Mouse (Mus musculus): ENCODE data around the gene Gm20388. TPM values are rescaled to one million over a fixed set of nuclear protein-coding genes. Genes with fewer than 3 reads are reported as not detected.
"Not testable (repeated sequence)": the region's sequence is repeated elsewhere in the genome, so short reads cannot be mapped to it uniquely, and the experiment has no call there.

Gm20388 gene
- polyA plus RNA-seq, 1 experiment from 2014 or later: not detected

GRCm38 (mm10) chr8:123807024-123807431 is 3896.4 kb downstream of the Gm20388 start:
- Histone ChIP-seq H3K36me3 (no peaks in the 10 kb centered on the region), H3K4me1 (peaks cover 27% of the 10 kb centered on the region), H3K4me2 (peak overlapping the region; percentile 91), H3K4me3 (peak overlapping the region; percentile 84), H3K9me3 (no peaks in the 10 kb centered on the region), H3K27ac (replicated peaks) (peak overlapping the region; percentile 71), H3K9ac (peak overlapping the region; percentile 96), H3K27me3 (replicated peaks) (no peaks in the 10 kb centered on the region)
- 5% methylated on average over 14 of the region's 14 CpGs for WGBS
- no peak for ATAC-seq (ENCODE audit: extremely low read depth, insufficient number of reproducible peaks, low FRiP score, low TSS enrichment)

- no peak for ATAC-seq (ENCODE audit: extremely low read depth, insufficient number of reproducible peaks, low FRiP score, low TSS enrichment)
- no peaks in the 10 kb centered on the region for H3K27me3 ChIP-seq (replicated peaks)
- peak overlapping the region; percentile 96 for H3K9ac ChIP-seq
- H3K4me3 ChIP-seq: peak overlapping the region; percentile 84; the same call in 1 of the 2 replicates
- WGBS: 70% methylated on average over 6 of the region's 6 CpGs
- peak overlapping the region; percentile 91 for H3K4me2 ChIP-seq
- H3K27ac ChIP-seq (replicated peaks): no peak overlapping the region
- H3K4me1 ChIP-seq: peaks cover 28% of the 10 kb centered on the region
- H3K36me3 ChIP-seq: no peaks in the 10 kb centered on the region
- H3K9me3 ChIP-seq: no peaks in the 10 kb centered on the region
Measured at GRCm38 (mm10) chr8:123807852-123808573, 3897.4 kb downstream of the Gm20388 start.

GRCm38 (mm10) chr8:123808671-123809070 is 3898.0 kb downstream of the Gm20388 start:
- 74% methylated on average over 7 of the region's 7 CpGs for WGBS
- no peaks in the 10 kb centered on the region for H3K36me3 ChIP-seq
- H3K27ac ChIP-seq (replicated peaks): no peak overlapping the region
- no peaks in the 10 kb centered on the region for H3K27me3 ChIP-seq (replicated peaks)
- peaks cover 34% of the 10 kb centered on the region for H3K4me1 ChIP-seq
- ATAC-seq (ENCODE audit: extremely low read depth, insufficient number of reproducible peaks, low FRiP score, low TSS enrichment): no peak
- H3K9ac ChIP-seq: no peak overlapping the region
- H3K4me2 ChIP-seq: no peak overlapping the region
- no peak overlapping the region for H3K4me3 ChIP-seq
- H3K9me3 ChIP-seq: no peaks in the 10 kb centered on the region

GRCm38 (mm10) chr8:123809342-123809741 is 3898.7 kb downstream of the Gm20388 start:
- 89% methylated on average over 4 of the region's 4 CpGs for WGBS
- not testable (repeated sequence) for ATAC-seq (ENCODE audit: extremely low read depth, insufficient number of reproducible peaks, low FRiP score, low TSS enrichment); H3K27ac ChIP-seq (replicated peaks); H3K9ac ChIP-seq; H3K4me3 ChIP-seq; H3K27me3 ChIP-seq (replicated peaks); H3K4me2 ChIP-seq; H3K36me3 ChIP-seq; H3K9me3 ChIP-seq
- H3K4me1 ChIP-seq: peaks cover 37% of the 10 kb centered on the region

- H3K4me2 ChIP-seq: no peak overlapping the region
- peaks cover 38% of the 10 kb centered on the region for H3K4me1 ChIP-seq
- no peak overlapping the region for H3K27ac ChIP-seq (replicated peaks)
- no peaks in the 10 kb centered on the region for H3K27me3 ChIP-seq (replicated peaks)
- no peaks in the 10 kb centered on the region for H3K9me3 ChIP-seq
- no peaks in the 10 kb centered on the region for H3K36me3 ChIP-seq
- H3K4me3 ChIP-seq: no peak overlapping the region
- WGBS: 78% methylated on average over 5 of the region's 5 CpGs
- no peak for ATAC-seq (ENCODE audit: extremely low read depth, insufficient number of reproducible peaks, low FRiP score, low TSS enrichment)
- no peak overlapping the region for H3K9ac ChIP-seq
Measured at GRCm38 (mm10) chr8:123812227-123812626, 3901.6 kb downstream of the Gm20388 start.

GRCm38 (mm10) chr8:123813173-123813891 is 3902.7 kb downstream of the Gm20388 start:
- Histone ChIP-seq H3K36me3 (peaks cover 5% of the 10 kb centered on the region), H3K27ac (replicated peaks) (no peak overlapping the region), H3K4me3 (no peak overlapping the region), H3K27me3 (replicated peaks) (no peaks in the 10 kb centered on the region), H3K9me3 (no peaks in the 10 kb centered on the region), H3K4me2 (no peak overlapping the region), H3K4me1 (peaks cover 27% of the 10 kb centered on the region), H3K9ac (no peak overlapping the region)
- ATAC-seq (ENCODE audit: extremely low read depth, insufficient number of reproducible peaks, low FRiP score, low TSS enrichment): no peak
- 76% methylated on average over 16 of the region's 16 CpGs for WGBS

GRCm38 (mm10) chr8:123813892-123814266 is 3903.2 kb downstream of the Gm20388 start:
- ATAC-seq (ENCODE audit: extremely low read depth, insufficient number of reproducible peaks, low FRiP score, low TSS enrichment): no peak
- Histone ChIP-seq H3K4me1 (peaks cover 27% of the 10 kb centered on the region), H3K9ac (no peak overlapping the region), H3K36me3 (peaks cover 5% of the 10 kb centered on the region), H3K4me3 (no peak overlapping the region), H3K9me3 (no peaks in the 10 kb centered on the region), H3K27me3 (replicated peaks) (no peaks in the 10 kb centered on the region), H3K27ac (replicated peaks) (no peak overlapping the region), H3K4me2 (no peak overlapping the region)
- 77% methylated on average over 4 of the region's 4 CpGs for WGBS

- Histone ChIP-seq H3K4me2 (no peak overlapping the region), H3K9ac (no peak overlapping the region)
- 46% methylated on average over 11 of the region's 11 CpGs for WGBS
Measured at GRCm38 (mm10) chr8:123815325-123815724, 3904.7 kb downstream of the Gm20388 start.

GRCm38 (mm10) chr8:123816939-123817338 is 3906.3 kb downstream of the Gm20388 start:
- 0 out of 2 replicates have a peak overlapping the region, but pooled peaks have one; percentile 14 for H3K9ac ChIP-seq
- H3K36me3 ChIP-seq: peaks cover 15% of the 10 kb centered on the region

More at GRCm38 (mm10) chr8:123815325-123815724, 3904.7 kb downstream of the Gm20388 start:
- Histone ChIP-seq H3K9me3 (no peaks in the 10 kb centered on the region), H3K27ac (replicated peaks) (no peak overlapping the region), H3K4me3 (no peak overlapping the region), H3K27me3 (replicated peaks) (no peaks in the 10 kb centered on the region), H3K4me1 (peaks cover 27% of the 10 kb centered on the region), H3K36me3 (peaks cover 8% of the 10 kb centered on the region)
- ATAC-seq (ENCODE audit: extremely low read depth, insufficient number of reproducible peaks, low FRiP score, low TSS enrichment): no peak

GRCm38 (mm10) chr8:123817747-123818146 is 3907.1 kb downstream of the Gm20388 start:
- no peak for ATAC-seq (ENCODE audit: extremely low read depth, insufficient number of reproducible peaks, low FRiP score, low TSS enrichment)
- peaks cover 17% of the 10 kb centered on the region for H3K36me3 ChIP-seq
- H3K9ac ChIP-seq: no peak overlapping the region
- no peaks in the 10 kb centered on the region for H3K9me3 ChIP-seq
- peaks cover 27% of the 10 kb centered on the region for H3K4me1 ChIP-seq
- no peak overlapping the region for H3K4me3 ChIP-seq
- no peaks in the 10 kb centered on the region for H3K27me3 ChIP-seq (replicated peaks)
- no peak overlapping the region for H3K4me2 ChIP-seq
- WGBS: 84% methylated on average over 11 of the region's 11 CpGs
- no peak overlapping the region for H3K27ac ChIP-seq (replicated peaks)

More at GRCm38 (mm10) chr8:123816939-123817338, 3906.3 kb downstream of the Gm20388 start:
- Histone ChIP-seq H3K27me3 (replicated peaks) (no peaks in the 10 kb centered on the region), H3K4me1 (peaks cover 27% of the 10 kb centered on the region), H3K4me2 (no peak overlapping the region), H3K4me3 (no peak overlapping the region), H3K27ac (replicated peaks) (no peak overlapping the region), H3K9me3 (no peaks in the 10 kb centered on the region)
- ATAC-seq (ENCODE audit: extremely low read depth, insufficient number of reproducible peaks, low FRiP score, low TSS enrichment): no peak
- WGBS: 64% methylated on average over 8 of the region's 8 CpGs

- 80% methylated on average over 19 of the region's 19 CpGs for WGBS
- ATAC-seq (ENCODE audit: extremely low read depth, insufficient number of reproducible peaks, low FRiP score, low TSS enrichment): no peak
- H3K27ac ChIP-seq (replicated peaks): no peak overlapping the region
- H3K4me3 ChIP-seq: no peak overlapping the region
- peaks cover 35% of the 10 kb centered on the region for H3K36me3 ChIP-seq
- no peak overlapping the region for H3K9ac ChIP-seq
- no peaks in the 10 kb centered on the region for H3K9me3 ChIP-seq
- no peaks in the 10 kb centered on the region for H3K27me3 ChIP-seq (replicated peaks)
- peaks cover 14% of the 10 kb centered on the region for H3K4me1 ChIP-seq
- no peak overlapping the region for H3K4me2 ChIP-seq
Measured at GRCm38 (mm10) chr8:123819683-123820610, 3909.3 kb downstream of the Gm20388 start.

All from heart, embryonic 13.5 days (tissue).